Mouse (Mus musculus) cerebellum, postnatal 14 days (tissue): ENCODE measurements around the gene Pmm1.

ENCODE experiments used
- DNase-seq, 2 experiments: peaks; one replicate each; pipeline ENCODE4 v3.0.0; 2021; ENCODE audit warnings: mixed read lengths in 2 of 2

Gene Pmm1

GRCm38 (mm10) chr15:81955414-81955813, 5.3 kb downstream of the Pmm1 start:
- no peak for DNase-seq

DNA sequence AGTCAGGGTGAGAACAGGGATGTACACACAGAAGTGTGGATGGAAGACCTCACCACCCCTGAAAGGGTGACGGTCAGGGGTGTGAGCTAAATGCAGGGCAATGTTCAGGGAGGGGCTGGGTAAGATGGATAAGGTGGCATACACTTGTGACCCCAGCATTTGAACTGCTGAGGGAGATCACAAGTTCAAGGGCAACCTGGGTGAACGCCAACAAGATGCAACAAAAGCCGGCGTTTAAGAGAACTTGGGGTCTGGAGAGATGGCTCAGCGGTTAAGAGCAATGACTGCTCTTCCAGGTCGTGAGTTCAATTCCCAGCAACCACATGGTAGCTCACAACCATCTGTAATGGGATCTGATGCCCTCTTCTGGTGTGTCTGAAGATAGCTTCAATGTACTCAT, 6.0 kb downstream of the Pmm1 start:
- peak in 1 of 2 experiments; percentile 36 for DNase-seq

DNA sequence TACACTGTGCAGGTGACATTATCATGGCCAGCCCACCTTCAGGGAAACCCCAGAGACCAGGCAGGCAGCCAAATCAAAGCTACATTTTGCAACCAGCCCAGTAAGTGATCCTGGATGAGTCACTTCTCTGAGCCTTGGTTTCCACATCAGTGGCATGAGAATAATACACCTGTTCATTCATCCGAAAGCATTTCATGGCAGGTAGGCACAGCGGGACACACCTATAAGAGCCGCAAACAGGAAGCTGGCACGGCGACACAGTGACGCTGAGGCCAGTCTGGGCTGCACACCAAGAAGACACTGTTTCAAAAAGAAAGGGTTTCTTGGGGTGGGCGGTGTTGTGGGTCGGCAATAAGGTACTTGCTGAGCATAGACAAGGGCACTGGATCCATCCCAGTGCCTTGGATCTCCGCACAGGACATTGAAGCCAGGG, 6.6 kb downstream of the Pmm1 start:
- peak; percentile 76 to 79 for DNase-seq

GRCm38 (mm10) chr15:81952310-81952709, 8.4 kb downstream of the Pmm1 start:
- peak in 1 of 2 experiments; percentile 37 for DNase-seq

DNA sequence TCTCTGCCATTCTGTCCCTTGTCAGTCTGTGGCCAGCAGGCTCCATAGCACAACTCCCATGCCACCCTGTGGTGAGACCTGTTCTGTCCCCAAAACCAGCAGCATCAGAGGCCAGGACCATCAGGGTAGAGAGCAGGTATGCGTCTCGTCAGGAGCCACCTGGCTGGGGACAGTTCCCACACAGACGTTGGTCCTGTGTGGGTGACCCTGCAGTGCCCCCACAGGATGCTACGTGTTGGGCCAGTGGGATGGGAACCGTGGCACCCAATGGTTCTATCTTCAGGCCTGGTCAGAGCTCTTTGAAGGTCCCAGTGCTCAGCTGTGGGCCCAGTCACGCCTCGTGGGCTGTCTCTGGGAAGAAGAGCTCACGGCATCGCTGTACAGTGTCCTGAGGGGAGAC, 9.6 kb downstream of the Pmm1 start:
- DNase-seq, result no peak

GRCm38 (mm10) chr15:81950716-81951115, 10.0 kb downstream of the Pmm1 start:
- no peak for DNase-seq

- no peak for DNase-seq
These were observed 11.1 kb downstream of the Pmm1 start for GRCm38 (mm10) chr15:81949476-81950131.

GRCm38 (mm10) chr15:81949076-81949475, 11.7 kb downstream of the Pmm1 start:
- DNase-seq, result no peak

DNA sequence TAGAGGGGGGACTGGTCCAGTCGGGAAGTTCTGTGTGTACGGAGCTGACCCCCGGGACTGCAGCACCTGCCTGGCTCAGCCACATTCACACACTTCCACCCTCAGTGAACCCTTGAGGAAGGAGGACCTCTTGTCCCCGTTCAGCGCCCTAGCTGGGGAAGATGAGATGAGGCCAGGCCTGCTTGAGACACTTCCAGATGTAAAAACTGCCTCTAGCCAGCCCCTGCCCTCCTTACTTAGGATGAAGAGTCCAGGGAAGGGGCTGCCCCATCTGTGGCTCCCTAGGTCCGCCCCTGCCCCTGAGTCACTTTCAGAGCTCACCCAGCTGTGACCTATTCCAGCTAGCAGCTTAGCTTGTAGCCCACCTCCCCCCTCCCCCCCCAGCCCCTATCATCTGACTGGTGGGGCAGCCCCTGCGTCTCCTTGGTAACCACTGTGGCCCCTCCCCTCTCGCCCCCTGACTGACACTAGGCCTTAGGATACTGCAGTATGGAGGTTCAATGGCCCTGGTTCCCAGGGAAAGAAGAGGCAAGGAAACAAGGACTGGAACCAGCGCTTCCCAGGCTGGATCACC, 17.5 kb downstream of the Pmm1 start:
- DNase-seq, result no peak

- no peak for DNase-seq
These were observed 19.7 kb downstream of the Pmm1 start for GRCm38 (mm10) chr15:81941010-81941409.

DNA sequence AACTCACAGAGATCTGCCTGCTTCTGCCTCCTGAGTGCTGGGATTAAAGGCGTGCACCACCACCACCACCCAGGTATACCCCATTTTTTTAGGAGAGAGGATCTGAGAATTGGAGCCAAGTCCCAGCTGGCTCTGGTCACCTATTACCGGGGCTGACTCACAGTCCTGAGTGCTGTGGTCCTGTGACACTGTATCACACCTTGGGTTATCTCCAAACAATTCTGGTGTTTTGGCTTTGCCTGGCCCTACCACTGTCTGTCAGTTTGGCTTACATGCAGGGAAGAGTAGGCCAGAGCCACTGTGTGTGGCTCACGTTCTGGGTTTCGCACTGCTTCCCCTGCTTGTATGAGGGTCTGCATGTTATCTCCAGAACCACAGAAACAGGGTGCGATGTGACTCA, 20.5 kb downstream of the Pmm1 start:
- DNase-seq, result no peak

GRCm38 (mm10) chr15:81939774-81940173, 21.0 kb downstream of the Pmm1 start:
- no peak for DNase-seq

DNA sequence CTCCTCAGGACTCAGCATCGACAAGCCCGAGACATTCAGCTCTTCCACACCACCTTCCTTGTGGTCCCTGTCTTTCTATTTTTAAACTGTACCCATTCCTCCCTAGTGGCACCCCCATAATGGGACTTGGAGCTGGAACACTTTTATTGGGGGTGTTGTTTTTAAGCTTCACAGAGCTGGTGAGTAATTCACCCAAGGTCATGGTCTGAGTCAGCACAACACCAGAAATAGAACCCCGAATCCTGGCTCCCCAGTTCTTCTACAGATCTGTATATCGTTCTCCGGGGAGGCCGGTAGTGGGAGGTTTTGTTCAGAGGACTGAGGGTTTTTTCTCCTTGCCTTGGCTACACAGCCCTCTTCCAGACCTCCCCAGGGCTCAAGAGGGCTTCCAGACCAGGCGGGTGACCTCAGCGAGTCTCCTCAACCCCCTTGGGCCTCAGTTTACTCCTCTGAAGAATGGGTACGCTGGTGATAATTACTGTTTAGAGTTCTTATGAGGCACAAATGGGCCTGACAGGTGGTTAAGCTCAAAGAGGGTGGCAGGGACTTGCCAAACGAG, 21.5 kb downstream of the Pmm1 start:
- DNase-seq, result no peak

DNA sequence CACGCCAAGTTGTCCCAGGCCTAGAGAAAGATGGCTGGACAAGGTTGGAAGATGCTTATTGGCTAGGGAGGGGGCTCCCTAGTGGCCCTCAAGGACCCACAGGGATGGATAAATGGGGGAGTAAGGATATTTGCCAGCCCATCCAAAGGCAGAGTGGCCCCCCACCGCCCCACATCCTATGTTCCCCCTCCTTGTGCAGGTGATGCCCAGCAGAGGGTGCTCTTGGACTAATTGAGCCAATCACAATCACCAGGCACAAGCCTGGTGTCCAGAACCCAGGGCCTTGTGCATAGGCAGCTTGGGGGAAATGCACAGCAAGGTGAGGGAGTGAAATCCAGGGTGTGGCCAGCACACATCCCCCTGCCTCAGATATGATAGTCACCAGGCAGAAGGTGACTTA, 22.5 kb downstream of the Pmm1 start:
- DNase-seq, result peak; percentile 78 to 85

DNA sequence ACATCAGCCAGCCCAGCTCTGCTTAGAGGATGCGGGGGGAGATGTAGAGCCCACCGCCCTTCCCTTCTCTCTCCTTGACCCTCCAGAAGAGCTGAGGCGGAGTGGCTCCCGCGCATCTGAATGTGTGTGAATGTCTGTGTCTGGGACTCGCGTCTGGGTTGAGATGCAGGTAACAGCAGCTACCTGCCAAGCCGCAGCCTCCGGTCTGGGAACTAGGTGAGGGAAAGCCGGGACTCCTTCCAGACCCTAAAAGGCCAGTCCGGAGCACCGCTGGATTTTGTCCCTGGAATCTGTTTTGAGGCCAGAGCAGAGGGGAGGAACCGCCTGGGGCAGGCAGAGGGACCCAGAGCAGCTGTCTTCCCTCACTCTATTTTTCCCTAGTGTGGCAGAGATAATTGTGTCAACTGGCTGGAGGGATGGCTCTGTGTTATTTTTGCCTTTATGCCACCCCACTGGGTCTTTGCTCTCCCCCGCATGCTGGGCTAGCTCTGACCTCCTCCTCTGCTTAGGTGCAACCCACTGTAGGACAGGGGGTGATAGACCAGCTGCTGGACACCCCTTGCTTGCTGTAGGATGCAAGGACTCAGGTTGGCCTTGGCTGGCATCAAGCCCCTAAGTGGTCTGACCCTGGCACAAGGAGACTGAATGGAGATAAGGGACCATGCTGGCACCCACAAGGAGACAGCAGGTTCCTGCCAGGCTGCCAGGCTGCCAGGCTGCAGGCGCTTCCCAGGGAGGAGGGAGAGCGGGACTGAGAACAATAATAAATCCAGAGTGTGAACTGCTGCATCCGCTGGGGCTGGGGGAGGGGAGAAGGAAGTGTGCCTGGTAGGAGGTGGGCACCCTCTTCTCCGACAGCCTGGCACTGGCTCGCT, 23.4 kb downstream of the Pmm1 start:
- peak; percentile 69 for DNase-seq

DNA sequence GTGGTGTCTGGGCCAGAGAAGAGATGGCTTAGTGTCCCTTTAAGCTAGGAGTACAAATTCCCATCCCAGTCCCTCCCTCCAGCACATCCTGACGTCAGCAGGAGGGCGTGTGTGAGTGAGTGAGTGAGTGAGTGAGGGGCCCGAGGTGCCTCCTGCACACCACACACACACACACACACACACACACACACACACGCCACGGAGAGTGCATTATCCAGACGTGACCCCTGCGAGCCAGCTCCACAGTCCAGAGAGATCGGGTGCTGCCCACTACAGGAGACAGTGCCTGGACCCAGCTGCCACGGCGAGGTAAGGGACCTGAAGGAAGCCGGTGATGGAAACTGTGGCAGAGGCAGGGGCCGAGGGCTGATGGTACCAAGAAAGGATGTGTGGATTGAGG, 24.1 kb downstream of the Pmm1 start, which contains the start of gene Csdc2:
Gene Csdc2, plus strand, starts transcription at position 81 of the 400 bp plus-strand sequence.
- DNase-seq, result peak; percentile 74 to 80

GRCm38 (mm10) chr15:81935869-81936637, 24.7 kb downstream of the Pmm1 start:
- DNase-seq, result no peak

DNA sequence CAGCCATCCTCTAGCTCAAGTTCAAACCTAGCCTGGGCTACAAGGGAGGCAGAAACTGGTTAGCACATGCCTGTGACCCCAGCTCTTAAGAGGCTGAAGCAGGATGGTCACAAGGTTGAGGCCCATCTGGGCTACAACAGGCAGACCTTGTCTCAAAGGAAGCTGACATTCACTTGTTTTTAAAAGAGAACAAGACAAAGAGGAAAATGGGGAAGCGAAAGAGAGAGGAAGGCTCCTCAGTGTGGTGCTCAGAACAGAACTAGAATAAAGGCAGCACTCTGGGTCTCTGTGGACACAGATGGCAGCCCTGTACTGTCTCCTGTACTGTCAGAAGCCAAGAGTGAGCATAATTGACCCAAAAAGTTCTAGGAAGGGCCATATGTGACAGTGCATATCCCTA, 26.7 kb downstream of the Pmm1 start:
- DNase-seq, result no peak

DNA sequence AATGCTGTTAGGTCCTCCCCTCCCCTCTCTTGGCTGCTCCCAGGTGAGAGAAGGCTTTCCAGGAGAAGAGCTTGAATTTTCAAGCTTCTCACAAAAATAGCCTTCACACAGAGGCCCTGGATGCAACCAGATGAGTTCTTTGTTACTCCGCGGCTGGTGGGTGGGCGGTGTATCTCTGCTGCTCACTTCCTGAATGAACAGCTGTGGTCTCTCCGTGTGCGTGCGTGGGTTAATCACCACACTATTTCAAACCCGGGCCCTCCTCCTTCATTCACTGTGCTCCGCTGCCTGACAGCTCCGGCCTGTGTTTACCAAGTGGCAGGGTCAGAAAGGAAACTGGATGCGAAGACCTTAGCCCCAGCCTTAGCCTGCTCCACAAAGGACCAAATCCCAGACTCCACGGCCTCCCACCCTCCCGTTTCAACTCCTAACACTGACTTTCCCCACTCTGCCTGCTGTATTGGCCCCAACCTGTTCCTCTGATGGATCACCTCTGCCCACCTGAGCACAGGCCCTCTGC, 27.7 kb downstream of the Pmm1 start:
- DNase-seq, result no peak

DNA sequence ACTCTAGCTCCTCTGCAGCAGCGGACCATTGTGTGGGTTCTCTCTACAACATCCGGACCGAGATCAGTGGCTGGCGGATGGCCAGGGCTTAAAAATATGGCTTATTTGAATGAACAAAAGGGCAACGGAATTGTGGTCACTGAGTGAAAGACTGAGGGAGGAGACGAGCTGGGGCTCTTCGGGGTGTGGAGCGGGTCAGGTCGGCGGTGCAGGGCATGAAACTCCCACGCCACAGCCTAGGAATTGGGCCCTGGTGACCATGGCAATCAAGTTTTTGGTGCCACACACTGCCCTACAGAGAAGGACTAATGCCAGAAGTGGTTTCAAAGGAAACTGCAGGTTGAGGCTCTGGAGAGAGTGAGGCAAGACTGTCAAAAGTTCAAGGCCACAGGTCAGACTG, 32.5 kb downstream of the Pmm1 start:
- DNase-seq, result no peak

DNA sequence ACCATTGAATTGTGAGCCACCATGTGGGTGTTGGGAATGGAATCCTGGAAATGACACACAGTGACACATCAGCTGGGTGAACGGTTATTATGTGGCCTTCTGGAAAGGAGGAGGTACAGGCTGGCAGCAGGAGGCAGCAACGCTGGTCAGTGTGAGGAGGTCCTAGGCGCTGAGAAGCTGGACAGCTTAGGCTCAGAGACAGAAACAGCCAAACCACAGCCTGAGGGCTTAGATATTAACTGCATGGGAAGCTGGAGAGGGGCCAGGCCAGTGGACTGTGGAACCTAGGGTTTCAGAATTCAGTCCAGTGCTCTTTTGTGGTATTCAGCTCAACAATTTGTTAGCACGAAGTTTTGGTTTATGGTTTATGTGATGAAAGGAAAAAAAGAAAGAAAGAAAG, 33.0 kb downstream of the Pmm1 start:
- peak in 1 of 2 experiments; percentile 50 for DNase-seq

- DNase-seq, result no peak
These were observed 34.3 kb downstream of the Pmm1 start for GRCm38 (mm10) chr15:81926446-81926822.
